Mouse (Mus musculus) E14TG2a.4 (cell line): Measurements from ENCODE around the gene Shq1.

Source experiments
- CTCF ChIP-seq: conservative IDR thresholded peaks from 2 replicates; pipeline ENCODE4 v1.5.1; 2014; ENCODE audit warnings: low read length
- NANOG ChIP-seq: IDR thresholded peaks from 2 replicates; pipeline ENCODE4 v1.6.1; 2014; ENCODE audit warnings: borderline replicate concordance, low read length, mixed read lengths

DNA sequence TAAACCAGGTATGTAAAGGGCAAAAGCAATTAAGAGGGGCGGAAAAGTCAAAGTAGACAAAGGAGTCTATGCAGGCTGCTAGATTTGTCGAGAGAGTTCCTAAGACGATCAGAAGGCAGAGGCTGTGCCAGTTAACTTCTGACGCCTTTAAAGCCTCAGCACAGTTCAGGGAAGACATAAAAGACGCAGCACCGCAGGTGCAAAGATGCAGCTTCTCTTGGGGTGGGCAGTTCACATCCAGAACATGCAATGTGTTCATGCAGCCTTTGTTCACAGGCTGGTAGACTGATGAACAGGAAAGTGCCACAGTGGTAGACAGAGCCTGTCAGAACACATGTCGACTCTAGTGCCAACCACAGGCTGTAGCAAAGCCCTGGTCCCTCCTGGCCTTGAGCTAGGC, 51.6 kb downstream of the Shq1 start:
- no peak for TF ChIP-seq CTCF
- TF ChIP-seq NANOG = no peak
